8 mouse cellular contexts compared by ENCODE assay signal in genomic region chr2:25574136-25574535, GRCm38 (mm10). TPM values are rescaled to one million over a fixed set of nuclear protein-coding genes. Genes with fewer than 3 reads are reported as not detected.
DNase-seq lines count a peak whose midpoint lies in the region; ATAC-seq and TF ChIP-seq lines count a peak whose summit lies in the region.

No protein-coding gene starts in this region.

- H3K9ac ChIP-seq in midbrain, embryonic 12.5 days (replicated peaks) = peak overlapping the region; percentile 63

- no peaks in the 10 kb centered on the region for H3K9me3 ChIP-seq in hindbrain, embryonic 10.5 days
- no peaks in the 10 kb centered on the region for H3K9me3 ChIP-seq in midbrain, embryonic 12.5 days

- peak; percentile 28 for TF ChIP-seq CTCF in layer of hippocampus, adult 2 months (conservative IDR thresholded peaks at IDR 0.05)
- TF ChIP-seq CTCF in cortical plate, adult 2 months (IDR thresholded peaks at IDR 0.05; ENCODE audit: extremely low read depth, insufficient read depth, low read length) = no peak

- ATAC-seq in midbrain, embryonic 12.5 days (ENCODE audit: low FRiP score, low read depth) = 0 out of 2 replicates have a peak, but pooled peaks have one; percentile 7

- peaks cover 40% of the 10 kb centered on the region for H3K36me3 ChIP-seq in hindbrain, embryonic 10.5 days
- peaks cover 30% of the 10 kb centered on the region for H3K36me3 ChIP-seq in midbrain, embryonic 12.5 days

- no peak for TF ChIP-seq POLR2A in cortical plate, adult 2 months (IDR thresholded peaks at IDR 0.05; ENCODE audit: extremely low read depth, insufficient read depth, low read length)

- peaks cover 38% of the 10 kb centered on the region for H3K27me3 ChIP-seq in hindbrain, embryonic 10.5 days (ENCODE audit: insufficient read depth, poor library complexity, severe bottlenecking)
- peaks cover 36% of the 10 kb centered on the region for H3K27me3 ChIP-seq in midbrain, embryonic 12.5 days

- H3K4me1 ChIP-seq in cortical plate, adult 2 months (ENCODE audit: control insufficient read depth, insufficient read depth, low read length) = peaks cover 6% of the 10 kb centered on the region
- peaks cover 60% of the 10 kb centered on the region for H3K4me1 ChIP-seq in hindbrain, embryonic 10.5 days (replicated peaks)
- peaks cover 42% of the 10 kb centered on the region for H3K4me1 ChIP-seq in midbrain, embryonic 12.5 days

- peak overlapping the region; percentile 60 for H3K4me3 ChIP-seq in layer of hippocampus, adult 2 months
- peak overlapping the region; percentile 39 for H3K4me3 ChIP-seq in cortical plate, adult 2 months (ENCODE audit: insufficient read depth, low read length)
- peak overlapping the region; percentile 73 for H3K4me3 ChIP-seq in hindbrain, embryonic 10.5 days
- peak overlapping the region; percentile 58 for H3K4me3 ChIP-seq in midbrain, embryonic 12.5 days

- WGBS in hindbrain, embryonic 10.5 days = 20% methylated on average over 11 of the region's 11 CpGs
- WGBS in midbrain, embryonic 12.5 days = 20% methylated on average over 11 of the region's 11 CpGs

- H3K27ac ChIP-seq in layer of hippocampus, adult 2 months = peak overlapping the region; percentile 93
- H3K27ac ChIP-seq in cortical plate, adult 2 months (ENCODE audit: insufficient read depth, low read length) = no peak overlapping the region
- H3K27ac ChIP-seq in hindbrain, embryonic 10.5 days = peak overlapping the region; percentile 93
- H3K27ac ChIP-seq in midbrain, embryonic 12.5 days (replicated peaks) = peak overlapping the region; percentile 86; the same call in 1 of the 2 replicates

- peak overlapping the region; percentile 94 for H3K4me2 ChIP-seq in midbrain, embryonic 12.5 days (replicated peaks)

- no peak for DNase-seq in layer of hippocampus, adult 2 months (ENCODE audit: low spot score in 2 of 2)
- DNase-seq in layer of hippocampus, postnatal 25 days (ENCODE audit: extremely low spot score in 1 of 2, low spot score in 1 of 2) = no peak
- no peak for DNase-seq in hindbrain, embryonic 10.5 days (ENCODE audit: low spot score)
- DNase-seq in adrenal gland, adult 8-10 months = no peak
- DNase-seq in adrenal gland, postnatal 10 days = no peak
- DNase-seq in kidney, postnatal 4 days = no peak

RNA-seq across cellular contexts. Expression of gene Mamdc4, which starts 0.5 kb away (rescaled TPM):
- 1 to 10 TPM; 2.8 to 3.5 TPM for total RNA-seq in layer of hippocampus, adult 2 months (2021)
- 1 to 10 TPM; 1.9 to 2.3 TPM for total RNA-seq in layer of hippocampus, postnatal 25 days (2021)
- 1.1 and 1.2 TPM in 2 replicates for polyA plus RNA-seq in cortical plate, adult 2 months (2012; rRNA removed)
- polyA plus RNA-seq in hindbrain, embryonic 10.5 days (2016; fragmentation: Nextera tagmentation; extraction: Ambion mirVana) = 1.4 and 3.8 TPM in 2 replicates
- 5.1 and 7.2 TPM in 2 replicates for polyA plus RNA-seq in midbrain, embryonic 12.5 days (2016; fragmentation: Nextera tagmentation; extraction: Ambion mirVana)
- 10 to 100 TPM in 1 of 4 experiments, 1 to 10 TPM in 3; 1.4 to 11.0 (median 4.0) TPM for total RNA-seq in adrenal gland, adult 8-10 months (2022)
- total RNA-seq in adrenal gland, postnatal 10 days (2021) = 1 to 10 TPM; 1.6 to 6.3 TPM

RNA-seq across cellular contexts. Expression of gene Phpt1, which starts 0.9 kb away (rescaled TPM):
- total RNA-seq in layer of hippocampus, adult 2 months (2021) = 10 to 100 TPM; 59.1 to 67.5 TPM
- total RNA-seq in layer of hippocampus, postnatal 25 days (2021) = 10 to 100 TPM; 67.9 to 75.4 TPM
- 123 and 129 TPM in 2 replicates for polyA plus RNA-seq in cortical plate, adult 2 months (2012; rRNA removed)
- polyA plus RNA-seq in hindbrain, embryonic 10.5 days (2016; fragmentation: Nextera tagmentation; extraction: Ambion mirVana) = 163 and 189 TPM in 2 replicates
- polyA plus RNA-seq in midbrain, embryonic 12.5 days (2016; fragmentation: Nextera tagmentation; extraction: Ambion mirVana) = 166 and 173 TPM in 2 replicates
- total RNA-seq in adrenal gland, adult 8-10 months (2022) = 10 to 100 TPM; 61.3 to 76.9 (median 66.1) TPM
- total RNA-seq in adrenal gland, postnatal 10 days (2021) = 10 to 100 TPM; 63.5 to 82.8 TPM

RNA-seq across cellular contexts. Expression of gene Ajm1, which starts 7.4 kb away (rescaled TPM):
- total RNA-seq in layer of hippocampus, adult 2 months (2021) = 100 to 1,000 TPM; 106 to 120 TPM
- 100 to 1,000 TPM; 104 to 117 TPM for total RNA-seq in layer of hippocampus, postnatal 25 days (2021)
- 115 and 125 TPM in 2 replicates for polyA plus RNA-seq in cortical plate, adult 2 months (2012; rRNA removed)
- 0.05 and 0.44 TPM in 2 replicates for polyA plus RNA-seq in hindbrain, embryonic 10.5 days (2016; fragmentation: Nextera tagmentation; extraction: Ambion mirVana)
- polyA plus RNA-seq in midbrain, embryonic 12.5 days (2016; fragmentation: Nextera tagmentation; extraction: Ambion mirVana) = 1.8 and 1.9 TPM in 2 replicates
- 1 to 10 TPM; 1.6 to 4.8 (median 3.8) TPM for total RNA-seq in adrenal gland, adult 8-10 months (2022)
- 1 to 10 TPM; 1.8 to 2.2 TPM for total RNA-seq in adrenal gland, postnatal 10 days (2021)

RNA-seq across cellular contexts. Expression of gene Edf1, which starts 16.5 kb away (rescaled TPM):
- 100 to 1,000 TPM; 193 to 200 TPM for total RNA-seq in layer of hippocampus, adult 2 months (2021)
- 100 to 1,000 TPM; 211 to 232 TPM for total RNA-seq in layer of hippocampus, postnatal 25 days (2021)
- 270 and 276 TPM in 2 replicates for polyA plus RNA-seq in cortical plate, adult 2 months (2012; rRNA removed)
- polyA plus RNA-seq in hindbrain, embryonic 10.5 days (2016; fragmentation: Nextera tagmentation; extraction: Ambion mirVana) = 376 and 388 TPM in 2 replicates
- polyA plus RNA-seq in midbrain, embryonic 12.5 days (2016; fragmentation: Nextera tagmentation; extraction: Ambion mirVana) = 362 and 366 TPM in 2 replicates
- 100 to 1,000 TPM; 149 to 331 (median 215) TPM for total RNA-seq in adrenal gland, adult 8-10 months (2022)
- 100 to 1,000 TPM; 266 to 285 TPM for total RNA-seq in adrenal gland, postnatal 10 days (2021)

RNA-seq across cellular contexts. Expression of gene Traf2, which starts 27.4 kb away (rescaled TPM):
- total RNA-seq in layer of hippocampus, adult 2 months (2021) = 10 to 100 TPM; 10.9 to 12.0 TPM
- total RNA-seq in layer of hippocampus, postnatal 25 days (2021) = 10 to 100 TPM in 1 of 2 experiments, 1 to 10 TPM in 1; 9.5 to 10.5 TPM
- polyA plus RNA-seq in cortical plate, adult 2 months (2012; rRNA removed) = 8.4 and 9.1 TPM in 2 replicates
- 38.2 and 40.1 TPM in 2 replicates for polyA plus RNA-seq in hindbrain, embryonic 10.5 days (2016; fragmentation: Nextera tagmentation; extraction: Ambion mirVana)
- polyA plus RNA-seq in midbrain, embryonic 12.5 days (2016; fragmentation: Nextera tagmentation; extraction: Ambion mirVana) = 32.3 and 32.4 TPM in 2 replicates
- total RNA-seq in adrenal gland, adult 8-10 months (2022) = 10 to 100 TPM; 22.6 to 35.3 (median 30.6) TPM
- total RNA-seq in adrenal gland, postnatal 10 days (2021) = 10 to 100 TPM; 18.0 to 22.7 TPM

Comparison
In these comparisons a context has a peak if more than half of its experiments do, and no peak if none do; other contexts are left out.
1. RNA of gene Ajm1, which starts 7.4 kb away (total RNA-seq): 106 to 120 TPM in layer of hippocampus, adult 2 months and 104 to 117 TPM in layer of hippocampus, postnatal 25 days; 1.6 to 4.8 TPM in adrenal gland, adult 8-10 months and 1.8 to 2.2 TPM in adrenal gland, postnatal 10 days; every median in the first group is over 10 times any median in the second.
2. Peak in every context shown above with its lines, with median percentiles within 50 percentile points of each other: H3K4me3 ChIP-seq.